Mouse (Mus musculus): ENCODE measurements at regions not wholly inside any gene's neighbourhood (a gene's known extent, or its start where the extent isn't known, plus 50 kb on each side); places are given as distances from the start of the nearest gene placed in this dataset.

DNA sequence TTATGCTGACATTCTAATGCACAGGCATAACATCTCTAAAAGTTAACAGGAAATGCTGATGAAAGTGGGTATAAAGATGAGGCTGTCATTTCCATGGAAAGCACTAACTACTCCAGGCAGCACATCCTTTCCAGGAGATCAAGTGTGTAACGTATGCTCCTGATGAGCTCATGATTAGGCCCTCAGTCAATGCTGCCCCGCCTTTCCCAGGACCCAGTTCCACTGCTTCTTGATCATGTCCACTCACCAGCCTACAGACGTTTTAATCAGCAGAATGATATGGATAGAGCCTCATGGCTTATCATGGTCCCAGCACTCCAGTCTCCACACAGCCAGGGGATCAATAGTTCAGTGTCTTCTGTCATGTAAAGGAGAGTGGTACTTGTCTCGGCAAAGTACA, 71.7 kb upstream of the Tcerg1l start:
- no peak for TF ChIP-seq CTCF (IDR thresholded peaks at IDR 0.05; ENCODE audit: low read depth, low read length)
- TF ChIP-seq POLR2A (IDR thresholded peaks at IDR 0.05; ENCODE audit: insufficient read depth, low read length) = no peak
- no peak for TF ChIP-seq EP300 (IDR thresholded peaks at IDR 0.05; ENCODE audit: insufficient read depth, low read depth, low read length)

Data from ES-Bruce4 (cell line).